Mouse (Mus musculus): ENCODE data around the gene Synj2.

- no peak for TF ChIP-seq CTCF (IDR thresholded peaks at IDR 0.05; ENCODE audit: low read depth, low read length)
- TF ChIP-seq GATA1 (IDR thresholded peaks at IDR 0.05; ENCODE audit: borderline replicate concordance, low read length), result no peak
Observed at GRCm38 (mm10) chr17:5977921-5978504, 36.9 kb downstream of the Synj2 start.
